Mouse (Mus musculus) mouse embryonic stem cell (cell line): ENCODE results near the gene C1qtnf6.

Experiments used
- in situ Hi-C, 2 experiments: fragments of 300-500 bp; cut with MboI; formaldehyde crosslinking; loops; 1 replicate in 1 of 2; 3 replicates in 1 of 2; pipeline ENCODE4 v1.14.3; 2019 to 2020; ENCODE audit warnings: low sequenced_read_pairs in 2 of 2, low pct_unique_long_range_greater_than_20kb in 1 of 2, mixed read lengths in 1 of 2; ENCODE audit not compliant: unreplicated experiment in 1 of 2

The C1qtnf6 gene

DNA sequence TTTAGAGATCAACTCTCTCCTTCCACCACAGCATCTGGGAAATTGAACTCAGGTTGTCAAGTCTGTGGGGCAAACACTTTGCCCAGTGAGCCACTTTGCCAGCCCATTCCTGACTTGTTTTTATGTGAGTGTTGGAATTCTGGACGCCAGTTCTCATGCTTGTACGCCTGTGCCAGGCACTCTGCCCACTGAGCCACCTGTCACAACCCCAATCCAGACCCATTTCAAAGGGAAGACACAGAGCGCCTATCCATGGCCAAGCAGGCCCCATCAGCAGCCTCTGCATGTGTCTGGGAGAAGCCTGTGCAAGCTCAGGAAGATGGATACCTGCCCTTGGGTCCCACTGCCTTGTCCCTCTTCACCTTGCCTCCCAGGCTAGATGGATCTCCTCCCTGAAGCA lies 39.9 kb downstream of the C1qtnf6 start:
- in situ Hi-C loops: no loop called here

- in situ Hi-C loops: no loop called here
These were observed 41.3 kb downstream of the C1qtnf6 start for GRCm38 (mm10) chr15:78489906-78490305.

DNA sequence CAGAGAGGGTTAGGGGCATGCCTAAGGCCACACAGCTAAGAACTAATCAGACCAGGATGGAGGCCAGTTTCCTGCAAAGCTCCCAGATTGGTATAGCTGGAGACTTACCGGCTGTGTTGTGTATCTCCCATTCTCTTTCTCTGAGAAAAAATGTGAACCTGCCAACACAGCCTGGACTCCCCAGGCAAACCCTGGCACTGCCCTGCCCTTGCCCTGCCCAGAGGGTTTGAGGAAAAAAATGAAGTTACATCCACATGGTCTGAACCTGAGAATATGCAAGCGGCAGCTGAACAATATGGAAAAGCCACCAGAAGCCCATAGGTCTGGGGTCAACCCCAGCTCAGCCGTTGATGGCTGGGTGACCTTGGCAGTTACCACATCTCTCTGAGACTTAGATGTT lies 42.0 kb downstream of the C1qtnf6 start:
- in situ Hi-C loops: no loop called here

DNA sequence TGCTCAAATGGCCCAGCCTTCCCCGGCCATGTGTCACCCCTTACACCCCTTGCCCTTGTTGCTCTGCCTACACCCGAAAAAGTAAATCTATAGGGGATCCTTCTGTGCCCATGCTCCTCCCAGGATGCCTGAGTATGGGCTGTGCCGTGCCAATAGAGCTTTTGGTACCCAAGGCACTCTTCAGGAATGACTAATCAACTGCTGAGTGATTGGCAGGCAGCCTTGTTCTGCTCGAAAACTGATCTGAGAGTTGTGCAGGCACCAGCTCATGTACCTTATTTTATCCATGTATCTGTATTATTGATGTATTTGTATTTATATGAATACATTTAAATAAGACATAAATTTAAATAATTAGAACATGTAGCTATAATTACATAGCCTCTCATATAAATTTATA lies 44.1 kb downstream of the C1qtnf6 start:
- in situ Hi-C loops: no loop called here

- in situ Hi-C loops: no loop called here
These were observed 44.7 kb downstream of the C1qtnf6 start for GRCm38 (mm10) chr15:78486564-78486963.

DNA sequence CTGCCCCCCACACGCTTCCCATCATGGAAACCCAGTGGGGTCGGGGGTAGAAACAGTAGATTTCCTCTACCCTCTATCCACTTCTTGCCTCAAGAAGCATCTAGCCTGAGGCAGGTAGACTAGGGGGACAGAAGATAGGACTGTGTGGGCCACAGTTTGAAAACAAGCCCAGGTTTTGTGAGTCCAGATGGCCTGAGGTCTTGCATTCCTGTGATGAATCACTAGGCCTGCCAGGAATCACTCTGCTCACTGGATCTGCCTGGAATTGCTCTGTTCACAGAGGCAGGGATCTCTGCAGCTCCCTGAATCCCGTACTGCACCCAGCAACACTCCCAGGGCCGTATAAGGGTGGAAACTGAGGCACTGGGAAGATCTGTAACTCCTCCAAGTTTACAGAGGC lies 47.9 kb downstream of the C1qtnf6 start:
- in situ Hi-C loops: no loop called here

DNA sequence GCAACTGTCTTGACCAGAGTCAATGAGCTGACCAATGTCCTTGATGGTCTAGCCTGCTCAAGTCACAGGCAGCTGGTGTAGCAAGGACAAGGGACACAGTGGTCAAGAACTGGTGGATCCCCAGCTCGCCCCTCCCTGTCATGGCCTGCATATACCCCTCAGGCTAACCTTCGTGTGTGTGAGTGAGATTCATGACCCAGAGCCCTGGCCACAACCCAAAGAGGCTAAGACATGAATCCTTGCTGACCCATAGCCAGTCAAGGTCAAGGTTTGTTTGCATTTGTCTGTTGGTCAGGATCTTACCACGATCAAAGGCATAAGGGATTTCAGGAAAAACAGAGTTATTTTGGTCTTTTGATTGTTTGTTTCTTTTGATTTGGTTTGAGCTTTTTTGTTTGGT lies 48.7 kb downstream of the C1qtnf6 start:
- in situ Hi-C loops: no loop called here

DNA sequence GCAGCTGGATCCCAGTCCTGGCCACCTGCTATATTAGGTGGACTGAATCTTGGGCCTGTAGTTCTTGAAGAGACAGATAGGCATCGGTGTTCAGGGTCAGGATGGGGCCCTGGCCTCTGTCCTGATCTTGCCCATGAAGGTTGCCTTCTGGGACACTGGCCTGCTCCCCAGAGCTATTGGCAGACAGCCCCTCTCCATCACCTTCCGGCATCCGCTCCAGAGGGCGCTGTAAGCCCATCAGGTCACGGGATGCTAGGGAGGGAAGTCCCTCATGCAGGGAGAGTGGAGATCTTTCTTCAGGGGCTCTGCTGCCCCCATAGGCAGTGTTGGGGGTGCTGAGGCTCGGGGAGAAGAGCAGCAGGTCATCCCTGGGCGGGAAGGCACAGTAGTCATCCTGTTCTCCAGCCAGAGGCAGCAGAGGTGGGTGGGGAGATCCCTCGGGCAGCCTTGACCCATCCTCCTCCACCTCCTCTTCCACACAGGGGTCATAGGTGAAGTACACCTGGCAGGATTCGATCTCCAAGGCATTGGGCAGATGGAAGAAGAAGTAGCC lies 49.7 kb downstream of the C1qtnf6 start:
- in situ Hi-C loops: no loop called here

DNA sequence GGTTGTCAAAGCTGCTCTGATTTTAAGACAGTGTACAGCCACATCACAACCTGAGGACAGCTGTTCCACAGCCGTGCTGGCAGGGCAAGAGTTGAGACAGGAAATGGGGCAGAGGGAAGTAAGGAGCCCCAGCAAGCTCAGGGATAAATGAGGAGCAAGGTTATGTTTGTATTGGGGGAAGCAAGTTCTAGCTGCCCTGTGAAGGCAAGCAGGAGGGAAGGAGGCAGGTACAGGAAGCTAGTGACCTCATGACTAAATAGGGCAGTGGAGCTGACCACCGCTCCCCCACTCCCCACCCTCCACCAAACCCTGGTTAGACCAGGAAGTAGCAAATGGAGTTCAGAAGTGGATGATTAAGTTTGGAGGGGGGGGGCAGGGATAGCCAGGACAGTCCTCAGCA lies 50.2 kb downstream of the C1qtnf6 start:
- in situ Hi-C loops: no loop called here

DNA sequence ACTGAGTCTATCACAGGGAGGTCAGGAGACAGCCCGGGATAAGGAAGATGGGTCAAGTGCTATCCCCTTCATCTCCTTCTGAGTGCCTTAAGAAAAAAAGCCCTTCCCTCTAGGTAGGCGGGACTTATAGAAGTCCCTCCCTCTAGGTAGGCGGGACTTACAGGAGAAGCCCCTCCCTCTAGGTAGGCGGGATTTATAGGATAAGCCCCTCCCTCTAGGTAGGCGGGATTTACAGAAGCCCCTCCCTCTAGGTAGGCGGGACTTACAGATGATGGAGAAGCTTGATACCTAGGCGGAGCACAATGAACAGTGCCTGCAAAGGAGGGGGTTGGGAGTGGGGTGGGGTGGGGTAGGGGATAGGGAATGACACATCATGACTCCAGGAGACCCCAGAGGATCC lies 51.1 kb downstream of the C1qtnf6 start:
- in situ Hi-C loops: no loop called here

DNA sequence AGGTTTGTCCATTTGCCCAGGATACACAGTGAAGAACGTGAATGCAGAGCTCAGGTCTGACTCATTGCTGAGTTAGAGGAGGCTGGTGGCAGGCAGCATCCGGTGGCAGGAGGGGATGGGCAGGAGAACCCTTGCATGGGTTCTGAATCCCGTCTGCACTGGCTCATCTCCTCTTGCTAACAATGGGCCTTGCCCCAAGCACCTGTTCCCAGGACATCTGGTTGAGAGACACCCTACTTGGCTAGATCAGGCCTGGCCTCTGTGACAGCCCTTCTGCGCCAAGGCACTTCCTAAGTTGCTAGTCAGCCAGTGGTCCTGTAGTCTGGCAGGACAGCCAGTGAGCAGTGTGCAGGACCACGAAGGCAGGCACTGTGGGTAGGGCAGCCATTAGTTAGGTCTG lies 51.7 kb downstream of the C1qtnf6 start:
- in situ Hi-C loops: no loop called here

- in situ Hi-C loops: no loop called here
These were observed 53.1 kb downstream of the C1qtnf6 start for GRCm38 (mm10) chr15:78478073-78478472.

GRCm38 (mm10) chr15:78476878-78477277 lies 54.3 kb downstream of the C1qtnf6 start:
- in situ Hi-C loops: no loop called here

- in situ Hi-C loops: no loop called here
These were observed 55.6 kb downstream of the C1qtnf6 start for GRCm38 (mm10) chr15:78475604-78476031.

DNA sequence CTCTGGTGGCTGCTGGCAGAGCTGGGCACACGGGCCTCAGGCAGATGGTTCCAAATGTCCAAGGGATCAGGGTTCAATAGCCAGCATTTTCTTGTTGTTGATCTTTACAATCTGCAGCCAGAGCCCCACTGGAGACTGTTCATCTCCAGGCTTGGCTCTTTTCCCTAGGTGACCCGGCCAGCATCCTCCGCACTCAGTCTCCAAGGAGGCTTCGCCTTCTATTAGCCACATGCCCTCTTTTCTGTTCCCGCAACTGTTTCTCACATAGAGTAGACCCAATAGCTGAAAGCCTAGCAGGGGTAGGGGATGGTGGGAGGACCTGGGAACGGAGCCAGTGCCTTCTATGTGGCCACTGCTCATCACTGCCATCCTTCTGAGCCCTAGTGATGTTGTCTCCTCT lies 57.8 kb downstream of the C1qtnf6 start:
- in situ Hi-C loops: no loop called here
